In the genomic region with DNA sequence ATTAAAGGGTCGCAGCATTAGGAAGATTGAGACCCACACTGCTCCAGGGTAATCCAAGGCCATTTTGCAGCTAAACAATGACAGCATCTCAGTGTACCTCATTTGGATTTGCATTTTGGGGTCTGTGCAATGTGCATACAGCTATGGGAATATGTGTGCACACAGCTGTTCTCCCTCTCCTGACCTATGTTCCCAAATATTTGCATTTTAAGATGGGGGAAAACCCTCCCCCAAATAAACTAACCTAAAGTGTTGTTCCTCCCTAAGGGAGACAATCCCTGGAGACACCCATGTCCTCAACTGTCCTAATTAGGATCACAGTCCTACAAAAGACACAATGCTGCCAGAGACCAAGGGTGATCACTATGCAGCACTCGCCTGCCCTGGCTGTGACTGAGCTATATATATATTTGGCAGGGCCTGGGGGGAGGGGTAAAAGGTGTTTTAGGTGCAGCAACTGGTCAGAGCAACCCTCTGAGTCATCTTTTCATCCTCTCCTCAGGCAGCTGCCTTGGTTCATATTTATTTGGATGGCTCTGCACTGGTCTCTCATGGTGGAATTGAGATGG, we compare ENCODE assay signal across 28 mouse cellular contexts. TPM values are rescaled to one million over a fixed set of nuclear protein-coding genes. Genes with fewer than 3 reads are reported as not detected.
DNase-seq lines count a peak whose midpoint lies in the region; ATAC-seq and TF ChIP-seq lines count a peak whose summit lies in the region.
"Had no signal": no experiment of that assay in that cellular context is flagged by ENCODE, and none has a peak within 500 bp of the region (broad histone marks: within the 10 kb centered on the region; RNA-seq: fewer than 3 reads in every experiment).

No protein-coding gene starts in this region.

- H3K9ac ChIP-seq in heart, postnatal 0 days (replicated peaks; ENCODE audit: low read depth, low read length) = no peak overlapping the region
- no peak overlapping the region for H3K9ac ChIP-seq in liver, embryonic 15.5 days
- no peak overlapping the region for H3K9ac ChIP-seq in liver, embryonic 11.5 days (ENCODE audit: low read depth, low read length)
- H3K9ac ChIP-seq in liver, postnatal 0 days (replicated peaks) = no peak overlapping the region
- H3K9ac ChIP-seq in midbrain, embryonic 11.5 days (ENCODE audit: low read length) = no peak overlapping the region
- H3K9ac ChIP-seq: embryonic facial prominence, embryonic 13.5 days; forebrain, embryonic 12.5 days; forebrain, embryonic 15.5 days; heart, embryonic 15.5 days; hindbrain, embryonic 13.5 days had no signal

- no peak for TF ChIP-seq CTCF in heart, postnatal 0 days (IDR thresholded peaks at IDR 0.05; ENCODE audit: low read depth)
- no peak for TF ChIP-seq CTCF in liver, postnatal 0 days (IDR thresholded peaks at IDR 0.05; ENCODE audit: low read depth)

- H3K4me3 ChIP-seq in heart, postnatal 0 days (ENCODE audit: low read depth, low read length) = no peak overlapping the region
- no peak overlapping the region for H3K4me3 ChIP-seq in liver, embryonic 15.5 days (replicated peaks)
- no peak overlapping the region for H3K4me3 ChIP-seq in liver, embryonic 11.5 days (ENCODE audit: low read depth, low read length)
- H3K4me3 ChIP-seq in liver, postnatal 0 days (ENCODE audit: low read depth, low read length) = no peak overlapping the region
- H3K4me3 ChIP-seq in midbrain, embryonic 11.5 days (ENCODE audit: low read depth, low read length) = no peak overlapping the region
- H3K4me3 ChIP-seq: embryonic facial prominence, embryonic 10.5 days; embryonic facial prominence, embryonic 13.5 days; erythroblast, embryonic 14.5 days; forebrain, embryonic 12.5 days; forebrain, embryonic 15.5 days; heart, adult 2 months; heart, embryonic 10.5 days; heart, embryonic 15.5 days; hindbrain, embryonic 10.5 days; hindbrain, embryonic 13.5 days had no signal

- no peaks in the 10 kb centered on the region; the same call in 1 of the 2 replicates for H3K4me1 ChIP-seq in heart, postnatal 0 days (ENCODE audit: control insufficient read depth, insufficient read depth)
- H3K4me1 ChIP-seq in liver, embryonic 15.5 days (replicated peaks) = no peaks in the 10 kb centered on the region
- no peaks in the 10 kb centered on the region for H3K4me1 ChIP-seq in liver, embryonic 11.5 days (replicated peaks; ENCODE audit: control insufficient read depth, insufficient read depth, low read length)
- H3K4me1 ChIP-seq in liver, postnatal 0 days (ENCODE audit: insufficient read depth) = no peaks in the 10 kb centered on the region
- H3K4me1 ChIP-seq in midbrain, embryonic 11.5 days (ENCODE audit: control insufficient read depth, insufficient read depth, low read length) = no peaks in the 10 kb centered on the region
- H3K4me1 ChIP-seq: embryonic facial prominence, embryonic 10.5 days; embryonic facial prominence, embryonic 13.5 days; forebrain, embryonic 12.5 days; forebrain, embryonic 15.5 days; heart, embryonic 15.5 days; hindbrain, embryonic 10.5 days; hindbrain, embryonic 13.5 days had no signal

- 65% methylated on average over 2 of the region's 2 CpGs for WGBS in heart, postnatal 0 days
- WGBS in liver, embryonic 15.5 days (ENCODE audit: insufficient replicate concordance) = 49% methylated on average over 2 of the region's 2 CpGs
- 74% methylated on average over 2 of the region's 2 CpGs for WGBS in liver, embryonic 11.5 days
- 57% methylated on average over 2 of the region's 2 CpGs for WGBS in liver, postnatal 0 days (ENCODE audit: insufficient replicate concordance)
- WGBS in midbrain, embryonic 11.5 days = 81% methylated on average over 2 of the region's 2 CpGs

- H3K4me2 ChIP-seq in heart, postnatal 0 days (ENCODE audit: low read depth, low read length) = no peak overlapping the region
- H3K4me2 ChIP-seq in liver, embryonic 15.5 days = no peak overlapping the region
- no peak overlapping the region for H3K4me2 ChIP-seq in liver, embryonic 11.5 days
- no peak overlapping the region for H3K4me2 ChIP-seq in liver, postnatal 0 days (ENCODE audit: low read depth, low read length)
- no peak overlapping the region for H3K4me2 ChIP-seq in midbrain, embryonic 11.5 days
- H3K4me2 ChIP-seq: embryonic facial prominence, embryonic 13.5 days; forebrain, embryonic 12.5 days; forebrain, embryonic 15.5 days; heart, embryonic 15.5 days; hindbrain, embryonic 13.5 days had no signal

- ATAC-seq in heart, postnatal 0 days (ENCODE audit: insufficient read depth, low read depth) = peak; percentile 41; the same call in 1 of the 2 replicates
- ATAC-seq in liver, embryonic 15.5 days (ENCODE audit: insufficient read depth) = 0 out of 2 replicates have a peak, but pooled peaks have one; percentile 9
- ATAC-seq in liver, embryonic 11.5 days (replicated peaks; ENCODE audit: low FRiP score) = no peak
- peak; percentile 72 for ATAC-seq in liver, postnatal 0 days
- no peak for ATAC-seq in midbrain, embryonic 11.5 days (ENCODE audit: low FRiP score)
- ATAC-seq: activated CD4-positive, CD25-positive, alpha-beta regulatory T cell, adult 4 months; CD4-positive, CD25-positive, alpha-beta regulatory T cell, adult 4 months; forebrain, embryonic 15.5 days; hindbrain, embryonic 16.5 days had no signal

- TF ChIP-seq EP300 in heart, postnatal 0 days (IDR thresholded peaks at IDR 0.05; ENCODE audit: low read depth) = no peak
- TF ChIP-seq EP300 in liver, postnatal 0 days (IDR thresholded peaks at IDR 0.05; ENCODE audit: low read depth) = no peak

- H3K36me3 ChIP-seq in heart, postnatal 0 days (replicated peaks; ENCODE audit: control insufficient read depth, insufficient read depth, low read length) = no peaks in the 10 kb centered on the region
- no peaks in the 10 kb centered on the region for H3K36me3 ChIP-seq in liver, embryonic 15.5 days (replicated peaks)
- H3K36me3 ChIP-seq in liver, embryonic 11.5 days (ENCODE audit: control insufficient read depth, insufficient read depth, low read length) = no peaks in the 10 kb centered on the region
- H3K36me3 ChIP-seq in liver, postnatal 0 days (replicated peaks; ENCODE audit: insufficient read depth, low read length) = no peaks in the 10 kb centered on the region
- no peaks in the 10 kb centered on the region for H3K36me3 ChIP-seq in midbrain, embryonic 11.5 days (ENCODE audit: control insufficient read depth, insufficient read depth, low read length)
- H3K36me3 ChIP-seq: embryonic facial prominence, embryonic 10.5 days; embryonic facial prominence, embryonic 13.5 days; forebrain, embryonic 12.5 days; forebrain, embryonic 15.5 days; heart, embryonic 10.5 days; heart, embryonic 15.5 days; hindbrain, embryonic 10.5 days; hindbrain, embryonic 13.5 days had no signal

- DNase-seq in heart, postnatal 0 days (ENCODE audit: low spot score) = no peak
- DNase-seq in heart, postnatal 4 days = no peak
- DNase-seq in liver, embryonic 11.5 days (ENCODE audit: low spot score) = no peak
- no peak for DNase-seq in liver, postnatal 0 days
- DNase-seq in midbrain, embryonic 11.5 days (ENCODE audit: low spot score, missing footprints) = no peak
- DNase-seq: adrenal gland, adult 8-10 months; adrenal gland, postnatal 25 days; cerebellum, adult 11-12 months; cerebellum, adult 8-10 months; cerebellum, postnatal 10 days; cerebellum, postnatal 36 days; embryo, embryonic 11 days; gastrocnemius, postnatal 25 days; heart, adult 2 months; heart, postnatal 14 days had no signal

- no peaks in the 10 kb centered on the region for H3K9me3 ChIP-seq in heart, postnatal 0 days (replicated peaks; ENCODE audit: control insufficient read depth, low read length)
- H3K9me3 ChIP-seq in liver, embryonic 15.5 days (replicated peaks) = no peaks in the 10 kb centered on the region
- H3K9me3 ChIP-seq in liver, embryonic 11.5 days (ENCODE audit: control insufficient read depth, low read length) = no peaks in the 10 kb centered on the region
- no peaks in the 10 kb centered on the region for H3K9me3 ChIP-seq in liver, postnatal 0 days (ENCODE audit: low read length)
- no peaks in the 10 kb centered on the region for H3K9me3 ChIP-seq in midbrain, embryonic 11.5 days (ENCODE audit: control insufficient read depth, low read length)
- H3K9me3 ChIP-seq: embryonic facial prominence, embryonic 10.5 days; embryonic facial prominence, embryonic 13.5 days; forebrain, embryonic 12.5 days; forebrain, embryonic 15.5 days; heart, embryonic 10.5 days; heart, embryonic 15.5 days; hindbrain, embryonic 10.5 days; hindbrain, embryonic 13.5 days had no signal

- H3K27ac ChIP-seq in heart, postnatal 0 days (ENCODE audit: low read depth) = no peak overlapping the region
- no peak overlapping the region for H3K27ac ChIP-seq in liver, embryonic 15.5 days (replicated peaks)
- no peak overlapping the region for H3K27ac ChIP-seq in liver, embryonic 11.5 days (ENCODE audit: low read depth, low read length)
- H3K27ac ChIP-seq in liver, postnatal 0 days (ENCODE audit: low read depth) = no peak overlapping the region
- no peak overlapping the region for H3K27ac ChIP-seq in midbrain, embryonic 11.5 days (ENCODE audit: low read depth, low read length)
- H3K27ac ChIP-seq: embryonic facial prominence, embryonic 10.5 days; embryonic facial prominence, embryonic 13.5 days; forebrain, embryonic 12.5 days; forebrain, embryonic 15.5 days; heart, adult 2 months; heart, embryonic 10.5 days; heart, embryonic 15.5 days; hindbrain, embryonic 10.5 days; hindbrain, embryonic 13.5 days had no signal

- no peaks in the 10 kb centered on the region for H3K27me3 ChIP-seq in heart, postnatal 0 days (ENCODE audit: control insufficient read depth, insufficient read depth, low read length)
- H3K27me3 ChIP-seq in liver, embryonic 15.5 days = no peaks in the 10 kb centered on the region
- no peaks in the 10 kb centered on the region for H3K27me3 ChIP-seq in liver, embryonic 11.5 days (replicated peaks; ENCODE audit: control insufficient read depth, insufficient read depth, low read length)
- no peaks in the 10 kb centered on the region for H3K27me3 ChIP-seq in liver, postnatal 0 days (ENCODE audit: insufficient read depth, low read length)
- no peaks in the 10 kb centered on the region for H3K27me3 ChIP-seq in midbrain, embryonic 11.5 days (ENCODE audit: control insufficient read depth, insufficient read depth, low read length)
- H3K27me3 ChIP-seq: embryonic facial prominence, embryonic 13.5 days; forebrain, embryonic 12.5 days; forebrain, embryonic 15.5 days; heart, embryonic 15.5 days; hindbrain, embryonic 13.5 days had no signal

RNA-seq across cellular contexts. Expression of a gene that starts 20.9 kb away (rescaled TPM):
- total RNA-seq in heart, postnatal 0 days (2014; rRNA removed; ENCODE audit: low replicate concordance) = not detected in 2 replicates
- 0.12 and 0.54 TPM in 2 replicates for polyA plus RNA-seq in heart, postnatal 0 days (2015; fragmentation: Nextera tagmentation; extraction: Ambion mirVana)
- total RNA-seq in heart, postnatal 4 days (2021) = under 1 TPM; 0.14 to 0.26 TPM
- 1.0 and 2.9 TPM in 2 replicates for polyA plus RNA-seq in liver, embryonic 15.5 days (2015; fragmentation: Nextera tagmentation; extraction: Ambion mirVana)
- polyA plus RNA-seq in liver, embryonic 11.5 days (2014; fragmentation: Nextera tagmentation; extraction: Ambion mirVana) = not detected in 2 replicates
- 14.3 and 16.9 TPM in 2 replicates for polyA plus RNA-seq in liver, postnatal 0 days (2015; fragmentation: Nextera tagmentation; extraction: Ambion mirVana)
- 0.07 and 0.08 TPM in 2 replicates for polyA plus RNA-seq in midbrain, embryonic 11.5 days (2014; fragmentation: Nextera tagmentation; extraction: Ambion mirVana)
- polyA plus RNA-seq: activated CD4-positive, CD25-positive, alpha-beta regulatory T cell, adult 4 months; CD4-positive, CD25-positive, alpha-beta regulatory T cell, adult 4 months; erythroblast, embryonic 14.5 days; heart, embryonic 10.5 days had no signal

Comparison
In these comparisons a context has a peak if more than half of its experiments do, and no peak if none do; other contexts are left out.
1. ATAC-seq: peak in heart, postnatal 0 days (single experiment), liver, embryonic 15.5 days (single experiment) and liver, postnatal 0 days (single experiment); none in liver, embryonic 11.5 days (single experiment) and midbrain, embryonic 11.5 days (single experiment).